Mouse (Mus musculus) liver, embryonic 14.5 days (tissue): ENCODE measurements around the gene Adgrb3. TPM values are rescaled to one million over a fixed set of nuclear protein-coding genes. Genes with fewer than 3 reads are reported as not detected.

Experiments used
- ATAC-seq: fragments of 200-750 bp; cut with Nextera tagmentation; 2 replicates; pipeline ENCODE4 v1.8.0; 2017; ENCODE audit warnings: moderate number of reproducible peaks, mild to moderate bottlenecking, moderate library complexity; ENCODE audit not compliant: insufficient read depth
- DNase-seq, 3 experiments: peaks; one replicate each; pipeline ENCODE4 v3.0.0-alpha.2; 2012 to 2013; ENCODE audit warnings: low read depth in 3 of 3, low spot score in 3 of 3
- H3K27ac ChIP-seq: fragments of 300-500 bp; sonication (generic); 2 replicates; pipeline ENCODE4 v1.5.1; 2014; ENCODE audit warnings: moderate library complexity, mild to moderate bottlenecking, control low read depth, inconsistent platforms
- H3K27me3 ChIP-seq: fragments of 300-500 bp; sonication (generic); 2 replicates; pipeline ENCODE4 v1.6.1; 2014; ENCODE audit warnings: mild to moderate bottlenecking, low read length, moderate library complexity; ENCODE audit not compliant: control insufficient read depth, insufficient read depth
- H3K36me3 ChIP-seq: fragments of 300-500 bp; sonication (generic); replicated peaks from 2 replicates; pipeline ENCODE4 v1.6.1; 2014; ENCODE audit warnings: low read depth; ENCODE audit not compliant: control insufficient read depth, insufficient read depth
- H3K4me1 ChIP-seq, 2 experiments: fragments of 200-500 bp in 1 of 2; fragments of 300-500 bp in 1 of 2; sonication (generic) in 1 of 2; replicated peaks; 2 replicates each; pipeline ENCODE4 v1.6.1; 2012 to 2014; ENCODE audit warnings: antibody characterized with exemption in 1 of 2, inconsistent platforms in 1 of 2, low read length in 1 of 2; ENCODE audit not compliant: control insufficient read depth in 2 of 2, insufficient read depth in 2 of 2
- H3K4me2 ChIP-seq: fragments of 300-500 bp; sonication (generic); 2 replicates; pipeline ENCODE4 v1.6.1; 2014; ENCODE audit warnings: low read depth, mild to moderate bottlenecking, control low read depth, moderate library complexity
- H3K4me3 ChIP-seq, 2 experiments: fragments of 200-500 bp in 1 of 2; fragments of 300-500 bp in 1 of 2; sonication (generic) in 1 of 2; 2 replicates each; pipeline ENCODE4 v1.5.1; 2012 to 2014; ENCODE audit warnings: low read depth in 2 of 2, low read length in 2 of 2, mild to moderate bottlenecking in 2 of 2, control low read depth in 1 of 2, inconsistent platforms in 1 of 2, moderate library complexity in 1 of 2; ENCODE audit not compliant: insufficient read depth in 1 of 2
- H3K9ac ChIP-seq: fragments of 300-500 bp; sonication (generic); replicated peaks from 2 replicates; pipeline ENCODE4 v1.6.1; 2014; ENCODE audit warnings: mild to moderate bottlenecking, control low read depth, moderate library complexity
- H3K9me3 ChIP-seq: fragments of 300-500 bp; sonication (generic); 2 replicates; pipeline ENCODE4 v1.6.1; 2016; ENCODE audit warnings: low read length, mixed read lengths; ENCODE audit not compliant: control insufficient read depth
- CTCF ChIP-seq: IDR thresholded peaks from 2 replicates; pipeline ENCODE4 v1.5.1; 2016; ENCODE audit warnings: antibody characterized with exemption, low read depth, control low read depth
- EP300 ChIP-seq: IDR thresholded peaks from 2 replicates; pipeline ENCODE4 v1.6.1; 2016; ENCODE audit warnings: antibody characterized with exemption, low read depth
- WGBS: fragments of 180-500 bp; shearing (Covaris S2); extraction: QIAGEN DNeasy Blood & Tissue Kit; methylation state at CpG from one replicate; pipeline ENCODE4 v1.1.7; 2014; ENCODE audit not compliant: insufficient replicate concordance; 5-methylcytosine and 5-hydroxymethylcytosine counted together
- polyA plus RNA-seq, 2 experiments: library from polyadenylated mRNA; depleted of rRNA in 1 of 2; stranded (reverse) in 1 of 2; unstranded in 1 of 2; fragments of >200 nt; fragmentation: Nextera tagmentation in 1 of 2; extraction: Ambion mirVana in 1 of 2; gene quantifications; 2 replicates each; pipeline versions ENCODE4 v1.2.1 to v1.2.3; 2012 to 2014

Adgrb3 gene
- polyA plus RNA-seq, 2 experiments, result 0.02 to 0.03 TPM

DNA sequence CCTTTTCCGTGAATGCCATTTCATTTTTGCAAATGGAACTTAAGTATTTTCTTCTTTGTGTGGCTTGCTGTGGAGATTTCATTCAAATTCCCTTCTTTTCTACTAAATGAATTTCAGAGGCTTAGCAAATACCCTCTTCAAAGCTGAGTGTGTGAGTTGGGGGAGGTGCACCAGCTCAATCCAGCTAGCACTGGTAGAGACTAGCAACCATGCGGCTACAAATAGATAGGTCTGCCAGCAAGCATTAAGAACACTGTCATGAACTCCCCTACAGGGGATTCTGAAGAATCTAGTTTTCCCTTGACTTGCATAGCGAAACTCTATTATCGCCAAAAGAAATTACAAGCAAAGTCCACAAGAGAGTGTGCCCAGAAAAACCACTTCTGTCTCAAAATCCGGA is 624.9 kb downstream of the Adgrb3 start:
- Histone ChIP-seq H3K4me2 (no peak overlapping the region), H3K9me3 (no peaks in the 10 kb centered on the region), H3K4me3 (no peak overlapping the region), H3K9ac (no peak overlapping the region), H3K27ac (no peak overlapping the region), H3K27me3 (no peaks in the 10 kb centered on the region), H3K4me1 (no peaks in the 10 kb centered on the region), H3K36me3 (no peaks in the 10 kb centered on the region)
- TF ChIP-seq CTCF (no peak), EP300 (no peak)
- ATAC-seq (no peak), DNase-seq (no peak)
- 41% methylated on average over 5 of the region's 5 CpGs for WGBS

DNA sequence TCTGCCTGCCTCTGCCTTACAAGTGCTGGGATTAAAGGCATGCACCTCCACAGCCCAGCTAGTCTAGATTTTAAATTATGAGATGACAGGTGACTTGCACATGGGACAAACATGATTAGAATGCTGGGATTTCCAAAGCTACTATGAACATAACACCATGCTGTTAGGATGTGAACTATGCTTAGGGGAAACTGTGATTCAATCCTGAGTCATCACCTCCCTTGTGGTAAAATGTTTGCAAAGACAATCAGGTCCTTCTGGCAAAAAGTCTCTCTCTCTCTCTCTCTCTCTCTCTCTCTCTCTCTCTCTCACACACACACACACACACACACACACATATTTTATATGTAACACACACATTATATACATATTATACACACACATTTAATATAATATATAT is 630.1 kb downstream of the Adgrb3 start:
- H3K27me3 ChIP-seq, result no peaks in the 10 kb centered on the region
- ATAC-seq (no peak), DNase-seq (no peak)
- TF ChIP-seq EP300, result no peak
- TF ChIP-seq CTCF, result no peak
- H3K36me3 ChIP-seq, result no peaks in the 10 kb centered on the region
- H3K4me1 ChIP-seq, result no peaks in the 10 kb centered on the region
- H3K9me3 ChIP-seq, result no peaks in the 10 kb centered on the region
- H3K4me2 ChIP-seq, result no peak overlapping the region
- no peak overlapping the region for H3K27ac ChIP-seq
- H3K9ac ChIP-seq, result no peak overlapping the region
- H3K4me3 ChIP-seq, result no peak overlapping the region

DNA sequence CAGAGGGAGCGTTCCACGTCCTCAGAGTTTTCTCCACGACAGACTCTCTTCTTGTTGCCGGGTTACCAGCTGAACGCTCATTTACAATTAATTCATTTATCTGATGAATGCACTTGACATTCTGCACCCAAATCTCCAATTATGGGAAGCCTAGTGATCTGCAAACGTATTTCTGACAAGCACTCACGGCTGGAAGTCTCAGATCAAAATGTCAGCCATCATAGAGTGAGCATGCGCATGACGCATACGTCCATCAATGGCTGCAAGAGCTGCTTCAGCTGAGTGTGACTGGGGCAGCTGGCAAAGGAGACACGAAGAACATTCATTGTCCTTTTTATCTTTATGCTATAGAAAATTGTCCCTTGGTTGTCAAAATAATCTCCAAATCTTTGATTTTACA is 637.5 kb downstream of the Adgrb3 start:
- H3K36me3 ChIP-seq, result no peaks in the 10 kb centered on the region
- no peak overlapping the region for H3K9ac ChIP-seq
- DNase-seq, result no peak
- no peaks in the 10 kb centered on the region for H3K27me3 ChIP-seq
- no peaks in the 10 kb centered on the region for H3K9me3 ChIP-seq
- no peak overlapping the region for H3K4me3 ChIP-seq
- H3K4me2 ChIP-seq, result no peak overlapping the region
- H3K4me1 ChIP-seq, result no peaks in the 10 kb centered on the region
- no peak for ATAC-seq
- WGBS, result 67% methylated on average over 11 of the region's 11 CpGs
- no peak overlapping the region for H3K27ac ChIP-seq
- TF ChIP-seq EP300 (no peak), CTCF (no peak)

DNA sequence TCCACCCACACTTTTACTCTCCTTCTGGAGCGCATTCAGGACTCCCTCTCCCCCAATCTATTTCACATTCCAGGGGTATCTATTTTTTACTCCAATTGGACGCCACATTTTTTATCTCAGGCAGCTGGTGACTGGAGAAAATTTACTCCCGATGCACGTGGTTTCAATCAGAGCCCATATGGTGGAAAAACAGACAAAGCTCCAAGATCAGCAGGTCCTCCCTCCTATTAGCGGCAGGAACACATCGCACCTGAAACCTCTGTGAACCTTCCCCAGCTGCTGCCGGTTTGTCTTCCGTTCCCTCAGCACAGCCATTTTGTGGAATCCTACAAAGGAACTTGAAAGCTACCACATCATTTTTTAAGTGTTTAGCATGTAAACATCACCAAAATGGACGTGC is 640.2 kb downstream of the Adgrb3 start:
- 52% methylated on average over 9 of the region's 9 CpGs for WGBS
- Histone ChIP-seq H3K9me3 (no peaks in the 10 kb centered on the region), H3K27ac (no peak overlapping the region)

DNA sequence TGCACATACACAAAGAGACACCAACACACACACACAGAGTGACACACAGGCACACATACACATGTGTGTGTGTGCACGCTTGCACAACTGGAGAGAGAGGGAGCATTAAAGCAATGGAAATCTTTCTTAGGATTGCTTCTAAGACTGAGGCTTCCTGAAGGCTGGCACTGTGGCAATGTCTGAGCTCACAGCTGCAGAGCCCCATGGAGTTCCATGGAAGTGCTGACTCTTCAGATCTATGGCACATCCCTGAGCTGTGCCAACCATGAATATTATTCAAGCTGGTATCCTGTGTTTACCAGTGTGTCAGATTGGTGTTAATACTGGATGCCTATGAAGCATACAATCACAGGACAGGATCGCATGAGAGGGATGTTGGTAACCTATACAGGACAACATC is 643.6 kb downstream of the Adgrb3 start:
- no peak overlapping the region for H3K9ac ChIP-seq
- no peaks in the 10 kb centered on the region for H3K9me3 ChIP-seq
- DNase-seq (no peak), ATAC-seq (no peak)
- 50% methylated on average over 2 of the region's 2 CpGs for WGBS
- no peak overlapping the region for H3K27ac ChIP-seq
- H3K27me3 ChIP-seq, result no peaks in the 10 kb centered on the region
- TF ChIP-seq CTCF (no peak), EP300 (no peak)
- H3K4me2 ChIP-seq, result no peak overlapping the region
- H3K4me1 ChIP-seq, result no peaks in the 10 kb centered on the region
- H3K4me3 ChIP-seq, result no peak overlapping the region
- H3K36me3 ChIP-seq, result no peaks in the 10 kb centered on the region

More for the DNA sequence above, 640.2 kb downstream of the Adgrb3 start:
- Histone ChIP-seq H3K36me3 (no peaks in the 10 kb centered on the region), H3K27me3 (no peaks in the 10 kb centered on the region), H3K9ac (no peak overlapping the region), H3K4me1 (no peaks in the 10 kb centered on the region), H3K4me2 (no peak overlapping the region), H3K4me3 (no peak overlapping the region)
- DNase-seq (no peak), ATAC-seq (no peak)
- no peak for TF ChIP-seq CTCF
- TF ChIP-seq EP300, result no peak

DNA sequence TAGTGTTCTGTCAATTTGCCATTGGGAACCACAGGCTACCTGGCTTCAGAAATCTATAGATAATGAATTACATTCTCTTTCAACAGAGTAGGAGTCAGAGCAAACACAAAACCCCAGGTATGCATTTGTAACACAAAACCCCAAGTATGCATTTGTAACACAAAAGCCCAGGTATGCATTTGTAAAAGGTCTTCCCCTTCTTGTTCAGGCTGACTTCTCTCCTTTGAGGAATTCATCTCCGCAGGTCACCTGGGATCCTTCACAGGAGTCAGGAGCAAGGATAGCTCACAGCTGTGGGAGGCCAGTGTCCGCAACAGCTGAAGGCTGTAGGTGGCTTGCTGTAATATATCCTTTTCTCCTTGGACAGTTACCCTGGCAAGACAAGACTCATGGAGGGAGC is 647.6 kb downstream of the Adgrb3 start:
- H3K36me3 ChIP-seq, result no peaks in the 10 kb centered on the region
- H3K9me3 ChIP-seq, result no peaks in the 10 kb centered on the region
- DNase-seq (no peak), ATAC-seq (no peak)
- H3K9ac ChIP-seq, result no peak overlapping the region
- no peak for TF ChIP-seq EP300
- no peak for TF ChIP-seq CTCF
- H3K27me3 ChIP-seq, result no peaks in the 10 kb centered on the region
- no peak overlapping the region for H3K4me3 ChIP-seq
- no peak overlapping the region for H3K4me2 ChIP-seq
- H3K4me1 ChIP-seq, result no peaks in the 10 kb centered on the region
- WGBS, result 44% methylated on average over 2 of the region's 2 CpGs
- no peak overlapping the region for H3K27ac ChIP-seq
